Mouse (Mus musculus): ENCODE measurements around the gene Sectm1b. TPM values are rescaled to one million over a fixed set of nuclear protein-coding genes. Genes with fewer than 3 reads are reported as not detected.

Gene Sectm1b
- polyA plus RNA-seq, 1 experiment from 2014 or later: not detected

DNA sequence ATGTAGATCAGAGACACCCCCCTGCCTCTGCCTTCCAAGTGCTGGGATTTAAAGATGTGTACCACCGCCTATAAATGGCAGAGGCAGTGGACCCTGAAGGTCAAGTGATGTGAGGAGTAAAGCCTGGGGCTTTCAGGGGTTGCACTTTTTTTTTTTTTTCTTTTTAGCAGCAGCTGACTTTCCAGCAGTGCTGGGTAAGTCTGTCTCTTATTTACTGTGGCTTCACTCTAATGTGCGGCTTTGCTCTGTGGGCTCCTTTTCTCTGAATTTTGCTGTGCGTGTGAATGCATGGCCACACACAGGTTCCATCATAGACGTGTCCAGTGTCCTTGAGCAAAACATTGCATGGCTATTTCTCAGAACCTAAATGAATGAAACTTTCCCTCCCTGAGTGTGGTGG, 21.7 kb downstream of the Sectm1b start:
- no peaks in the 10 kb centered on the region for H3K27me3 ChIP-seq (ENCODE audit: low read depth, poor library complexity, severe bottlenecking)
- 73% methylated on average over 4 of the region's 4 CpGs for WGBS
- H3K36me3 ChIP-seq: no peaks in the 10 kb centered on the region
- peaks cover 11% of the 10 kb centered on the region for H3K4me1 ChIP-seq
- DNase-seq (ENCODE audit: low spot score): no peak
- no peak overlapping the region for H3K4me3 ChIP-seq
- no peaks in the 10 kb centered on the region for H3K9me3 ChIP-seq (replicated peaks)
- H3K27ac ChIP-seq (replicated peaks): no peak overlapping the region

DNA sequence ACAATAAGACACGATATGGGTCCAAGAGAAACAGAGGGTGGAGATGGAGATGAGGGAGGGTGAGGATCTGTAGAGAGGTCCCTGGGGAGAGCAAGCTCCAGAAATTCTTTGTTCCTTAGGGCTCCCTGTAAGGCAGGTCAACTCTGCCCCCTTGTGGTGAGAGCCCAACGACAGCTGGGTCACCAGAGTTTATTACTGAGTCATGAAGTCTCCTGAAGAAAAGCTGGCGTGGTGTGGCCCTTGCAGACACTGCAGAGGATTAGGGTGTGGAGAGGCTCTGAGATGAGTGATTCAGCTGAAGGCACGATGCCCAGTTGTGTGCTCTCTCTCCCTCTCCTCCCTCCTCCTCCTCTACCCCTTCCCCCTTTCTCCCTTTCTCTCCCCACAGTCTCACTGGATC, 22.2 kb downstream of the Sectm1b start:
- Histone ChIP-seq H3K9me3 (replicated peaks) (no peaks in the 10 kb centered on the region), H3K27me3 (ENCODE audit: low read depth, poor library complexity, severe bottlenecking) (no peaks in the 10 kb centered on the region)
- WGBS: 8% methylated on average over 4 of the region's 4 CpGs

DNA sequence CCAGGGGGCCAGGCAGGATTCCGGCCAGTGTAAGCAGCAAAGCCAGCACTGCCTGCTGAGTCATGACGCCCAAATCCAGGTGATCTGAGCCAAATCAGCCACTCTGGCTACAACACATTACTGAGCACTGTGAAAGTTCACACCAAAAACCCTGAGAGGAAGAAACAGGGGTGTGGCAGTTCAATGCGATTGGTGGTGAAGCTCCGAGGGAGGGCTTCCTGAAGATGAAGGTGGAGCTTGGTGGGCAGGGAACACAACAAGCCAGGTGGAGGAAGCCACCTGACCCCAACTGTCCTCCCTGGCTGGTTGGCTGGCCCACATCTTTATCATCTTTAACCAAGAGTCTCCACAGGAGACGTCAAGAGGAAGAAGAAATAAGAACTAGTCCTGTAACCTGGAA, 24.1 kb downstream of the Sectm1b start, which contains the start of gene Cd7:
Gene Cd7 (minus strand): TSS at position 117 of the 400 bp plus-strand sequence.
- no peaks in the 10 kb centered on the region for H3K36me3 ChIP-seq
- DNase-seq (ENCODE audit: low spot score): no peak
- no peak within 1 kb of the TSS for H3K4me3 ChIP-seq
- WGBS: 77% methylated on average over 5 of the region's 5 CpGs
- no peaks in the 10 kb centered on the region for H3K9me3 ChIP-seq (replicated peaks)
- H3K27ac ChIP-seq (replicated peaks): no peak within 1 kb of the TSS
- H3K4me1 ChIP-seq: no peaks in the 10 kb centered on the region
- H3K27me3 ChIP-seq (ENCODE audit: low read depth, poor library complexity, severe bottlenecking): no peaks in the 10 kb centered on the region

More for the DNA sequence above, 22.2 kb downstream of the Sectm1b start:
- Histone ChIP-seq H3K4me3 (no peak overlapping the region), H3K36me3 (no peaks in the 10 kb centered on the region), H3K4me1 (peaks cover 11% of the 10 kb centered on the region), H3K27ac (replicated peaks) (0 out of 2 replicates have a peak overlapping the region, but pooled peaks have one; percentile 18)
- DNase-seq (ENCODE audit: low spot score): peak; percentile 75

DNA sequence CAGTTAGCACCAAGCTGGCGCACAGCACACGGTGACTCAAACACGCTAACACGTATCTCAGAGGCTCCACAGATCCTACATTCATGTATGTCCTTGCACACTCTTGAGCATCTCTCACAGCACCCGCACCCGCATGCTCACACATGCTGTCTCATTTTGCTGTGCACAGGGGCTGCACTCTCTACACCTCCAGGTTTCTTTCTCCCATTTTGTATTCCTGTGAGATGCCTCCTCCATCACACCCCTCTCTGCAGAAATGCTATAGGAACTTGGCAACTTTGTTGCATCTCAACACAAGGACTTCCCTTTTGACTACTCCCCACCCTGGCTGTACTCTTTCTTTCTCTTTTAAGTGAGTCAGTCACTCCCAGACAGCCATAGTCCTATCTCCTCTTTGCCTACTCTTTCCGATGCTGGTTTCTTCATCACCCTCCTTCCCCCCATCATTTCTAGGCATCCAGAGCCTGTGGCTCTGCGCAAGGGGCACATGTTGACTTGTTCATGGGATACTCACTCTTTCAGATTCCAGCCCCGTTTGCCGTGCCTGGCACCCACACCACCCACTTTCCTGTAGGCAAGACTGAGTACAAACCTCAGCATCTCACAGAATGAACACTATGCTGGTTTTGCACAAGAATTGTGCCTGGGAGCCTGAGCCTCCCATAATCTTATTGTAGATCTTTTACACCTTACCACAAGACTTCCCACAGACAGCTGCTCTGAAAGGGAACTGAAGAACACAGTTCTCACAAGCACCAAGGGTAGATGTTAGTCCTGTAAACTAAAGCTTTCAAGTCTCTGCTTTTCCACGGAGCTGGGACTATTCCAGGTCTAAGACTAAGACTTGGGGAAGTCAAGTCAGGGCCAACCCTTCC, 24.8 kb downstream of the Sectm1b start:
- Histone ChIP-seq H3K36me3 (no peaks in the 10 kb centered on the region), H3K9me3 (replicated peaks) (no peaks in the 10 kb centered on the region), H3K27me3 (ENCODE audit: low read depth, poor library complexity, severe bottlenecking) (no peaks in the 10 kb centered on the region), H3K4me3 (no peak overlapping the region), H3K4me1 (no peaks in the 10 kb centered on the region), H3K27ac (replicated peaks) (no peak overlapping the region)
- 91% methylated on average over 11 of the region's 11 CpGs for WGBS
- no peak for DNase-seq (ENCODE audit: low spot score)

DNA sequence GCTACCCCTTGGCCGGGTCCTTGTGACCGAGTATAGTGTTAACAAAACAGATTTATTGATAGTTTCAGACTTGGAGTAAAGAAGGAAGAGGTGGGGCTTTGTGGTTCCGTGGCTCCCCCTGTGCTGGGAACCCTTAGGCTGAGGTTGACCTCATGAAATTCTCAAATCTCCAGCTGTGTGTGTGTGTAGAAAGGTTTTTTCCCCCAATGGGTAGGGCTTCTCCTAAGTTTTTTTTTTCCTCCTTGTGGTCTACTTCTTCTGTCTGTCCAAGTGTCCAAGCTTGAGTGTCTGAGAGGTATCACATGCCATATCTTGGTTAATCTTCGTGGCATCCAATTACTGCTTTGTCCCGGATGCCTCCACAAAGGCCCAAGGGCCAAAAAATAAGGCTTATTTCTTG, 30.3 kb downstream of the Sectm1b start:
- H3K27me3 ChIP-seq (ENCODE audit: low read depth, poor library complexity, severe bottlenecking): no peaks in the 10 kb centered on the region
- no peak for DNase-seq (ENCODE audit: low spot score)
- no peaks in the 10 kb centered on the region for H3K36me3 ChIP-seq
- no peak overlapping the region for H3K27ac ChIP-seq (replicated peaks)
- 91% methylated on average over 5 of the region's 5 CpGs for WGBS
- H3K4me1 ChIP-seq: no peaks in the 10 kb centered on the region
- no peaks in the 10 kb centered on the region for H3K9me3 ChIP-seq (replicated peaks)
- H3K4me3 ChIP-seq: no peak overlapping the region

DNA sequence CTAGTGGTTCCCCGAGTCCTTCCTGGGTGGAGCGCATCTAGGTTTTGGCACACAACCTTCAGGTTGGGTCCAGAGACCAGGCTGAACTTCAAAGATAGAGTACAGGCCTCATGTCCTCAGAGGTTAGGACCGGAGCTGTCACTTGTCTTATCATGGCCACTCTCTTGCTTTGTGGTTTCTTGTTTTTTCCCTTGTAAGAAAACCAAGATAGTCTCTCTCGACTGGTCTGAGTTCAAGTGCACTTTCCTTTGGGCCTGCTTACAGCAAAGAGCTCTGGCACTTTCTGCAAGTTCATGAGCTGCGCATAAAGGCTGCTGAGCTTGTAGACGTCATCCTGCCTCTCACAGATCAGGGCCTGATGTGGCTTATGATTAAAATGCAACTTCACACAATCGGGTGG, 36.1 kb downstream of the Sectm1b start:
- H3K27ac ChIP-seq (replicated peaks): no peak overlapping the region
- DNase-seq (ENCODE audit: low spot score): no peak
- WGBS: 85% methylated on average over 7 of the region's 7 CpGs
- no peaks in the 10 kb centered on the region for H3K27me3 ChIP-seq (ENCODE audit: low read depth, poor library complexity, severe bottlenecking)
- H3K4me1 ChIP-seq: no peaks in the 10 kb centered on the region
- H3K36me3 ChIP-seq: no peaks in the 10 kb centered on the region
- H3K4me3 ChIP-seq: no peak overlapping the region
- H3K9me3 ChIP-seq (replicated peaks): no peaks in the 10 kb centered on the region

DNA sequence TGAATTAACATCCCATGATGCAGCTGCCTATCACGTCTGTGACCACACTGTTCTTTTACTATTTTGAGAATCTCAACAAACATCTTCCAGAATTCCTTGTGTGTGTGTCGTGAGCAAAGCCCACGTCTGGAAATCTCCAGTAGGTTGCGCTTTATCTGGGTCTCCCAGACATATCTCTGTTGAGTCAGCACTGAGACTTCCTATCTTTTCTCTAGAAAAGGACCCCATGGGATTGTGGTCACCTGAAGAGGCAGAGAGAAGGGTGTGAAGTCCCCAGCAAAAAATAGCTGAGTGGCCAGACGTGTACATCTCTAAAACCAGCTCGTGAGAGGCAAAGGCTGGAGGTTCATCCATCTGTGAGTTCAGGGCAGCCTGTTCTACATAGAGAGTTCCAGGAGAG, 39.2 kb downstream of the Sectm1b start:
- Histone ChIP-seq H3K9me3 (replicated peaks) (no peaks in the 10 kb centered on the region), H3K4me1 (no peaks in the 10 kb centered on the region), H3K27ac (replicated peaks) (no peak overlapping the region), H3K4me3 (no peak overlapping the region), H3K27me3 (ENCODE audit: low read depth, poor library complexity, severe bottlenecking) (no peaks in the 10 kb centered on the region), H3K36me3 (no peaks in the 10 kb centered on the region)
- 77% methylated on average over 6 of the region's 6 CpGs for WGBS
- DNase-seq (ENCODE audit: low spot score): no peak

DNA sequence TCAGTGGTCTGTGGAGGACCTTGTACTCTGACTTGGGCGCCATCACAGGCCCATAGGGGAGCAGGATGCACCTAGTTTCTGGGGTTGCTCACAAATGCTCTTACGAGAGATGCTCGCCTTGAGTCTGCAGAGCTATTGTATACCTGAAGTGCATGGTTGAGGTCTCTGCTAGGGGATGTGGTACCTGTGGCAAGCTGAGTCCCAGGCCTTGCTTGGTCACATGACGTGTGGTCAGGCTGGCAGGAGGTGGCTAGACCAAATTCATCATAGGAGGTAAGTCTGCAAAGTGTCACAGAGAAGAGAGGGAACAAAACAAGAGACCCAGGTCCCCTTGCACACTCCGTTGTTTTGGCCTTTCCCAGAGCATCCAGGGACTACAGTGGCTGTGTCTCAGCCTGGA, 43.9 kb downstream of the Sectm1b start:
- Histone ChIP-seq H3K9me3 (replicated peaks) (no peaks in the 10 kb centered on the region), H3K27me3 (ENCODE audit: low read depth, poor library complexity, severe bottlenecking) (no peaks in the 10 kb centered on the region), H3K4me1 (no peaks in the 10 kb centered on the region), H3K27ac (replicated peaks) (no peak overlapping the region), H3K4me3 (no peak overlapping the region), H3K36me3 (no peaks in the 10 kb centered on the region)
- WGBS: 85% methylated on average over 5 of the region's 5 CpGs
- DNase-seq (ENCODE audit: low spot score): no peak

DNA sequence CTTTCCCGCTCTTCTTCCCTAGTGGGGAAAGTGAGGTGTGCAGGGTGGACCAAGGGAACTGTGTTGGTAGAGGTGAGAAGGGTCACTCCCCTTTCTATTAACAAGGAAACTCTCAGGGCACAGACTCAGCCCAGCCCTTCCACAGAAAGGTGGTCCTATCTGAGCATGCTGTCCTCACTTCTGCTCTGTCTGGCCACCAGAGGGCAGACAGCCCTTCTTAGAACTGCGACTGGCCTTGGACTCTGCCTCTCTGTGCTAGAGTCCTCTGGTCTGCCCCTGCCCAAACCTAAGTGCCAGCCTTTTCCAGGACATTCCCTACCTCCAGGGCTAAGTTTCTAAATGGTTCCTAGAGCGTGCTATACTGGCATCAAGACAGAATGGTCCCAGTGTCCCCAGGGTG, 45.7 kb downstream of the Sectm1b start:
- WGBS: 36% methylated on average over 3 of the region's 3 CpGs

DNA sequence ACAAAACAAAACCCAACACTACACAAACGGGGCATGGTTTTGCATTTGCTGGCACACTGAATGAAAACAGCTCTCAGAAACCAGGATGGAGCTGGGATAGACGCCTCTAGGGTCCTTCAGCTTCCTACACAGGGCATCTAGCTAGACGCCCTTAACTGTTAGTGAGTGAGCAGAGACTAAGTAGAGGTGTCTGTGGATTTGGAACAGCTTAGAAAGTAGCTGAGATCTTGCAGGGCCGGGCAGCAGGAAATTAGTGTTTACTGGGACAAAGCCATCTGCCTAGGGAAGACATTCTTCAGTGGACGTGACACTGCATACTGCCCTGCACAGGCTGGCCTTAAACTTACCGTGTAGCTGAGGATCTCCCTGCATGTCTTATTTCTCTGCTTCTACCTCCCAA, 47.9 kb downstream of the Sectm1b start:
- 73% methylated on average over 6 of the region's 6 CpGs for WGBS
- H3K4me1 ChIP-seq: no peaks in the 10 kb centered on the region
- H3K36me3 ChIP-seq: no peaks in the 10 kb centered on the region
- DNase-seq (ENCODE audit: low spot score): no peak
- no peak overlapping the region for H3K4me3 ChIP-seq
- no peaks in the 10 kb centered on the region for H3K9me3 ChIP-seq (replicated peaks)
- H3K27ac ChIP-seq (replicated peaks): no peak overlapping the region
- H3K27me3 ChIP-seq (ENCODE audit: low read depth, poor library complexity, severe bottlenecking): no peaks in the 10 kb centered on the region

More for the DNA sequence above, 45.7 kb downstream of the Sectm1b start:
- Histone ChIP-seq H3K36me3 (no peaks in the 10 kb centered on the region), H3K4me3 (no peak overlapping the region), H3K9me3 (replicated peaks) (no peaks in the 10 kb centered on the region), H3K27ac (replicated peaks) (no peak overlapping the region), H3K4me1 (no peaks in the 10 kb centered on the region), H3K27me3 (ENCODE audit: low read depth, poor library complexity, severe bottlenecking) (no peaks in the 10 kb centered on the region)
- DNase-seq (ENCODE audit: low spot score): peak; percentile 65

DNA sequence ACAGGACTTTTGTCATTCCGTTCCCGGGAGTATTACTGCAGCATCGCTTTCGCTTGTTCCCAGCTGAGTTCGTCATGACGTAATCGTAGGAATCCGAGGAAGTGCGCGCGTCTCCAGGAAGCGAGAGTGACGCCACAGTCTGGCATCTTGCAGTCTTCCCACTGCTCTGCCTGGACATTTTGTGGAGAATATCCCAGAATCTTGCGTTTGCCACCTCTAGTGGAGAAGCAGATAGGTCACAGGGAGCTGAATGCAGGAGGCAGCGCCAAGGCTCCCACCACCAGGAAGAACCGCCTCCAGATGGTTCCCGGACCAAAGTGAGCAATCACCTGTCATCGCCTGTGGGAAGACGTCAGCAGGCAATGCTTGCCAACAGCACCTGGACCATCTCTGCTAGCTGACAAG, 48.5 kb downstream of the Sectm1b start:
- no peaks in the 10 kb centered on the region for H3K4me1 ChIP-seq
- no peaks in the 10 kb centered on the region for H3K27me3 ChIP-seq (ENCODE audit: low read depth, poor library complexity, severe bottlenecking)
- no peaks in the 10 kb centered on the region for H3K9me3 ChIP-seq (replicated peaks)
- WGBS: 64% methylated on average over 19 of the region's 19 CpGs
- no peak for DNase-seq (ENCODE audit: low spot score)
- no peak overlapping the region for H3K27ac ChIP-seq (replicated peaks)
- peak overlapping the region; percentile 7 for H3K4me3 ChIP-seq
- no peaks in the 10 kb centered on the region for H3K36me3 ChIP-seq

DNA sequence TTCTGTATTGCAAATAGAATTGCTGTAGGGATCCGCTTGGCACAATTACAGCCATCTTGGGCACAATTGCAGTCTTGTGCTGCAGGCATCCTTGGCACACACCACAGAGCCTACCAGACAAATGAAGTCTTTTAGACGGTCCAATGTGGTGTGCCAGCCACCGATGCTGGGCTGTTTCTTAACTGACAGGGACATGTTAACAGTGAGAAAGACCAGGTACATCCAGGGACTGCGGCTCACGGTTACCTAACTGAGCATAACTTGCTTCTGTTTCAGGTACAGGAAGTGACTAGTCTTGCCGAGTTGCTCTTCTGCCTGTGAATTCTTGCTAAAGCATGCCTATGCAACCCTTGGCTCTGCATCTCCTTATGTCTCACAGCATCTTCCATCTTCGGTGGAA, 49.7 kb downstream of the Sectm1b start:
- Histone ChIP-seq H3K9me3 (replicated peaks) (no peaks in the 10 kb centered on the region), H3K4me1 (no peaks in the 10 kb centered on the region), H3K27ac (replicated peaks) (no peak overlapping the region), H3K4me3 (no peak overlapping the region), H3K36me3 (no peaks in the 10 kb centered on the region), H3K27me3 (ENCODE audit: low read depth, poor library complexity, severe bottlenecking) (no peaks in the 10 kb centered on the region)
- 90% methylated on average over 7 of the region's 7 CpGs for WGBS
- DNase-seq (ENCODE audit: low spot score): no peak

DNA sequence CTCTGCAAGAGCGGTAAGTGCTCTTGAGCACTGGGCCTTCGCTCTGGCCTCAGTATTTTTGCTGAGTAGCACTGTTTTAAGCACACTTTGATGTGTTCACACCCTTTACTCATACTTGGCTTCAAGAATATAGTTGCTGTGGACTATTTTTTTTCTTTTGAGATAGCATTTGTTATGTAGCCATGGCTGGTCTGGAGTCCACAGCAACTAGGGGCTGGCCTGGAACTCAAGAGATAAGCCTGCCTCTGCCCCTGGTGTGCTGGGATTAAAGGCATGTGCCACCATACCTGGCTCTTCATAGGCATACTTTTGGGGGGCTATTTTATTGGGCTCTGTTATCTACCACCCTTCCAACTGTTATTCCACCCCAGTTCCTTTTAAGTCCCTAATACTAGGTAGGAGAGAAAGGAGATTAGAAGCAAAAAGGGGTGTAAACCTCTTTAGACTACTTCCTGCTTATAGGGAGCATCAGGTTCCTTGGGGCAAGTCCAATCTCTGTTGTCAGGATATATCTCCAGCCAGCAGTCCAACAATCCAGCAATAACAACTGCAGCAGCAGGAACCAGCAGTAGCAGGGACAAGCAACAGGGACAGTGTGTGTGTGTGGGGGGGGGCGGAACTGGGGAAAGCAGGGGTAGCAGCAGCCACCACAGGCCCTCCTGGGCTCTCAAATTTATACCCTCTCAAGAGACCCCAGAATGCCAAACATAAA, 53.2 kb downstream of the Sectm1b start:
- WGBS: 94% methylated on average over 3 of the region's 3 CpGs
- H3K27me3 ChIP-seq (ENCODE audit: low read depth, poor library complexity, severe bottlenecking): no peaks in the 10 kb centered on the region
- no peaks in the 10 kb centered on the region for H3K9me3 ChIP-seq (replicated peaks)
- no peak overlapping the region for H3K27ac ChIP-seq (replicated peaks)
- H3K4me1 ChIP-seq: no peaks in the 10 kb centered on the region
- no peak for DNase-seq (ENCODE audit: low spot score)
- H3K36me3 ChIP-seq: no peaks in the 10 kb centered on the region
- no peak overlapping the region for H3K4me3 ChIP-seq
